Mouse (Mus musculus) hindbrain, postnatal 0 days (tissue): ENCODE data around the gene Sirpb1b. TPM values are rescaled to one million over a fixed set of nuclear protein-coding genes. Genes with fewer than 3 reads are reported as not detected.
"Not testable (repeated sequence)": the region's sequence is repeated elsewhere in the genome, so short reads cannot be mapped to it uniquely, and the experiment has no call there.

Source experiments
- ATAC-seq: fragments of 200-750 bp; cut with Nextera tagmentation; 2 replicates; pipeline ENCODE4 v1.8.0; 2017; ENCODE audit warnings: mild to moderate bottlenecking, moderate TSS enrichment, moderate library complexity
- DNase-seq: peaks from one replicate; pipeline ENCODE4 v3.0.0-alpha.2; 2015; ENCODE audit warnings: low spot score
- H3K27ac ChIP-seq: fragments of 300-500 bp; sonication (generic); 2 replicates; pipeline ENCODE4 v1.5.1; 2014; ENCODE audit warnings: mild to moderate bottlenecking
- H3K27me3 ChIP-seq: fragments of 300-500 bp; sonication (generic); 2 replicates; pipeline ENCODE4 v1.6.1; 2014; ENCODE audit warnings: low read length, mixed read lengths; ENCODE audit not compliant: insufficient read depth
- H3K36me3 ChIP-seq: fragments of 300-500 bp; sonication (generic); 2 replicates; pipeline ENCODE4 v1.6.1; 2014; ENCODE audit warnings: low read length, mixed read lengths; ENCODE audit not compliant: insufficient read depth
- H3K4me1 ChIP-seq: fragments of 300-500 bp; sonication (generic); 2 replicates; pipeline ENCODE4 v1.6.1; 2014; ENCODE audit warnings: antibody characterized with exemption, low read length, mixed read lengths; ENCODE audit not compliant: insufficient read depth
- H3K4me2 ChIP-seq: fragments of 300-500 bp; sonication (generic); 2 replicates; pipeline ENCODE4 v1.6.1; 2014; ENCODE audit warnings: low read depth, mild to moderate bottlenecking, low read length, moderate library complexity, mixed read lengths
- H3K4me3 ChIP-seq: fragments of 300-500 bp; sonication (generic); 2 replicates; pipeline ENCODE4 v1.5.1; 2014; ENCODE audit warnings: low read length
- H3K9ac ChIP-seq: fragments of 300-500 bp; sonication (generic); replicated peaks from 2 replicates; pipeline ENCODE4 v1.6.1; 2014; ENCODE audit warnings: mild to moderate bottlenecking, low read length, moderate library complexity, mixed read lengths
- H3K9me3 ChIP-seq: fragments of 300-500 bp; sonication (generic); 2 replicates; pipeline ENCODE4 v1.6.1; 2016; ENCODE audit warnings: low read length, mixed read lengths
- WGBS: fragments of 180-500 bp; shearing (Covaris S2); extraction: QIAGEN DNeasy Blood & Tissue Kit; methylation state at CpG from one replicate; pipeline ENCODE4 v1.1.7; 2014; 5-methylcytosine and 5-hydroxymethylcytosine counted together
- polyA plus RNA-seq: library from polyadenylated mRNA; unstranded; fragments of >200 nt; fragmentation: Nextera tagmentation; extraction: Ambion mirVana; gene quantifications from 2 replicates; pipeline ENCODE4 v1.2.1, GENCODE M21; 2015
- total RNA-seq: library from RNA; depleted of rRNA; stranded (reverse); fragments of >200 nt; gene quantifications from 2 replicates; pipeline ENCODE4 v1.2.3, GENCODE M21; 2014; rRNA removed

Sirpb1b gene
- total and polyA plus RNA-seq, 2 experiments from 2014 or later = 0.10 TPM; not detected in 1

- not testable (repeated sequence) for H3K9ac ChIP-seq, H3K9me3 ChIP-seq, H3K4me2 ChIP-seq, H3K4me3 ChIP-seq, ATAC-seq, H3K27me3 ChIP-seq, H3K27ac ChIP-seq, H3K4me1 ChIP-seq, H3K36me3 ChIP-seq, DNase-seq
- WGBS = 86% methylated on average over 1 of the region's 3 CpGs
Observed at GRCm38 (mm10) chr3:15470158-15470557, 104.7 kb downstream of the Sirpb1b start.

Other genes starting within 250 kb of the Sirpb1b start
- gene Gm9733, start 242.8 kb downstream of the Sirpb1b start, total RNA-seq = not detected in 2 replicates
- gene Gm9733, start 242.8 kb downstream of the Sirpb1b start, polyA plus RNA-seq = not detected in 2 replicates
- not detected in 2 replicates for gene Sirpb1a, start 148.5 kb downstream of the Sirpb1b start, total RNA-seq
- gene Sirpb1a, start 148.5 kb downstream of the Sirpb1b start, polyA plus RNA-seq = not detected in 2 replicates